In genomic region chr4:135499831-135500230, GRCm38 (mm10) we compare ENCODE assay signal across 24 mouse cellular contexts. TPM values are rescaled to one million over a fixed set of nuclear protein-coding genes. Genes with fewer than 3 reads are reported as not detected.
DNase-seq lines count a peak whose midpoint lies in the region; ATAC-seq lines count a peak whose summit lies in the region.
"Had no signal": no experiment of that assay in that cellular context is flagged by ENCODE, and none has a peak within 500 bp of the region (broad histone marks: within the 10 kb centered on the region; RNA-seq: fewer than 3 reads in every experiment).

No protein-coding gene starts in this region.

- intact Hi-C loops in left cerebral cortex, postnatal 14 days (cut with DNase I): loop anchor here (10.0 kb wide), 1 partner anchor 145 kb away; the partner anchor contains the start of gene Srrm1

- peak; percentile 50; the same call in 1 of the 2 replicates for ATAC-seq in common myeloid progenitor, adult 5-6 weeks (replicated peaks; ENCODE audit: low read depth, poor library complexity, severe bottlenecking)
- 0 out of 2 replicates have a peak, but pooled peaks have one; percentile 19 for ATAC-seq in megakaryocyte progenitor cell, adult 5-6 weeks (replicated peaks; ENCODE audit: poor library complexity)
- ATAC-seq in hindbrain, embryonic 12.5 days (ENCODE audit: low FRiP score): no peak
- ATAC-seq: activated CD4-positive, CD25-positive, alpha-beta regulatory T cell, adult 4 months; forebrain, embryonic 15.5 days; Patski had no signal

- H3K27ac ChIP-seq in hindbrain, embryonic 12.5 days: no peak overlapping the region
- H3K27ac ChIP-seq: embryonic facial prominence, embryonic 15.5 days; forebrain, embryonic 15.5 days; heart, embryonic 10.5 days; hindbrain, embryonic 10.5 days; hindbrain, embryonic 15.5 days had no signal

- peak; percentile 63 to 64 for DNase-seq in spleen, postnatal 36 days (ENCODE audit: low spot score in 2 of 2)
- DNase-seq in spleen, adult 12 weeks (ENCODE audit: low spot score): no peak
- DNase-seq in left cerebral cortex, postnatal 14 days (ENCODE audit: low spot score in 2 of 2): no peak
- no peak for DNase-seq in cerebellum, postnatal 36 days
- DNase-seq: adrenal gland, postnatal 25 days; cerebellum, adult 18-20 months; cerebellum, adult 9-11 months; embryo, embryonic 11 days; gastrocnemius, postnatal 36 days; heart, adult 18-20 months; heart, postnatal 14 days had no signal

- no peaks in the 10 kb centered on the region for H3K27me3 ChIP-seq in hindbrain, embryonic 12.5 days
- H3K27me3 ChIP-seq: embryonic facial prominence, embryonic 15.5 days; hindbrain, embryonic 15.5 days; Patski had no signal

- peaks cover 7% of the 10 kb centered on the region; the same call in 1 of the 2 replicates for H3K9me3 ChIP-seq in hindbrain, embryonic 12.5 days (replicated peaks)
- H3K9me3 ChIP-seq: embryonic facial prominence, embryonic 15.5 days; forebrain, embryonic 15.5 days; heart, embryonic 10.5 days; hindbrain, embryonic 15.5 days had no signal

- H3K4me3 ChIP-seq in hindbrain, embryonic 12.5 days: no peak overlapping the region
- H3K4me3 ChIP-seq: embryonic facial prominence, embryonic 15.5 days; erythroblast, embryonic 14.5 days; forebrain, embryonic 15.5 days; heart, embryonic 10.5 days; hindbrain, embryonic 10.5 days; hindbrain, embryonic 15.5 days had no signal

- peaks cover 12% of the 10 kb centered on the region for H3K4me1 ChIP-seq in hindbrain, embryonic 12.5 days

- H3K36me3 ChIP-seq in hindbrain, embryonic 12.5 days: no peaks in the 10 kb centered on the region
- H3K36me3 ChIP-seq: embryonic facial prominence, embryonic 15.5 days; forebrain, embryonic 15.5 days; G1E; heart, embryonic 10.5 days; hindbrain, embryonic 10.5 days; hindbrain, embryonic 15.5 days had no signal

- H3K4me2 ChIP-seq in hindbrain, embryonic 12.5 days (replicated peaks): no peak overlapping the region
- H3K4me2 ChIP-seq: embryonic facial prominence, embryonic 15.5 days; forebrain, embryonic 15.5 days; hindbrain, embryonic 15.5 days had no signal

- H3K9ac ChIP-seq in hindbrain, embryonic 12.5 days: no peak overlapping the region
- H3K9ac ChIP-seq: embryonic facial prominence, embryonic 15.5 days; forebrain, embryonic 15.5 days; hindbrain, embryonic 15.5 days had no signal

- 69% methylated on average over 3 of the region's 3 CpGs for WGBS in hindbrain, embryonic 12.5 days

RNA-seq across cellular contexts. Expression of gene Nipal3, which starts 5.0 kb away (rescaled TPM):
- 31.7 and 39.1 TPM in 2 replicates for total RNA-seq in common myeloid progenitor, adult 5-6 weeks (2017)
- total RNA-seq in megakaryocyte progenitor cell, adult 5-6 weeks (2015): 4.1 and 6.6 TPM in 2 replicates
- total RNA-seq in megakaryocyte progenitor cell, adult 5-6 weeks (2017): 18.8 and 23.3 TPM in 2 replicates
- 100 to 1,000 TPM; 111 to 118 TPM for total RNA-seq in left cerebral cortex, postnatal 14 days (2021)
- 3.5 and 4.1 TPM in 2 replicates for polyA plus RNA-seq in hindbrain, embryonic 12.5 days (2016; fragmentation: Nextera tagmentation; extraction: Ambion mirVana)

RNA-seq across cellular contexts. Expression of gene Stpg1, which starts 5.2 kb away (rescaled TPM):
- not detected in 2 replicates for total RNA-seq in common myeloid progenitor, adult 5-6 weeks (2017)
- 0.12 TPM in 1 of 2 replicates, not detected in the other for total RNA-seq in megakaryocyte progenitor cell, adult 5-6 weeks (2015)
- total RNA-seq in megakaryocyte progenitor cell, adult 5-6 weeks (2017): not detected in 2 replicates
- total RNA-seq in left cerebral cortex, postnatal 14 days (2021): 1 to 10 TPM in 1 of 2 experiments, under 1 TPM in 1; 0.81 to 1.1 TPM
- polyA plus RNA-seq in hindbrain, embryonic 12.5 days (2016; fragmentation: Nextera tagmentation; extraction: Ambion mirVana): 0.56 and 0.71 TPM in 2 replicates
- total RNA-seq: gastrocnemius, adult 8-10 months; gastrocnemius, postnatal 36 days had no signal
- polyA plus RNA-seq: G1E, Patski had no signal

Comparison
In these comparisons a context has a peak if more than half of its experiments do, and no peak if none do; other contexts are left out.
1. DNase-seq: peak in spleen, postnatal 36 days (2 of 2); none in spleen, adult 12 weeks (single experiment), left cerebral cortex, postnatal 14 days (0 of 2) and cerebellum, postnatal 36 days (0 of 2).